Mouse (Mus musculus) lung, adult 2 months (tissue): ENCODE measurements around the gene Rnasek. TPM values are rescaled to one million over a fixed set of nuclear protein-coding genes. Genes with fewer than 3 reads are reported as not detected.

Experiments
- DNase-seq: peaks from one replicate; pipeline ENCODE4 v3.0.0; 2022
- H3K4me1 ChIP-seq: fragments of 200-500 bp; 2 replicates; pipeline ENCODE4 v1.6.1; 2011; ENCODE audit warnings: low read length; ENCODE audit not compliant: control insufficient read depth, insufficient read depth
- H3K4me3 ChIP-seq: fragments of 200-500 bp; replicated peaks from 2 replicates; pipeline ENCODE3; 2011; ENCODE audit warnings: low read depth, mild to moderate bottlenecking, control low read depth, low read length; ENCODE audit errors: extremely low read depth
- CTCF ChIP-seq: fragments of 200-500 bp; IDR thresholded peaks from 2 replicates; pipeline ENCODE4 v1.5.1; 2011; ENCODE audit warnings: mild to moderate bottlenecking, low read length, control low read depth; ENCODE audit not compliant: insufficient read depth
- POLR2A ChIP-seq: fragments of 200-500 bp; IDR thresholded peaks from 2 replicates; pipeline ENCODE4 v1.6.1; 2011; ENCODE audit warnings: low read depth, mild to moderate bottlenecking, control low read depth, low read length, borderline replicate concordance; ENCODE audit errors: extremely low read depth
- WGBS: fragments of 180-500 bp; shearing (Covaris S2); methylation state at CpG from one replicate; pipeline ENCODE4 v1.1.7; 2018; 5-methylcytosine and 5-hydroxymethylcytosine counted together
- polyA plus RNA-seq: library from polyadenylated mRNA; depleted of rRNA; stranded (reverse); fragments of >200 nt; gene quantifications from 2 replicates; pipeline ENCODE4 v1.2.3, GENCODE M21; 2012

Rnasek gene
- polyA plus RNA-seq, 1 experiment = 143 TPM

GRCm38 (mm10) chr11:70228828-70229227, 10.8 kb downstream of the Rnasek start:
- TF ChIP-seq CTCF (no peak), POLR2A (peak; percentile 63; the same call in 1 of the 2 replicates)
- peak; percentile 83 for DNase-seq
- Histone ChIP-seq H3K4me1 (peaks cover 5% of the 10 kb centered on the region), H3K4me3 (peak overlapping the region; percentile 63)
- WGBS = 1% methylated on average over 19 of the region's 19 CpGs

DNA sequence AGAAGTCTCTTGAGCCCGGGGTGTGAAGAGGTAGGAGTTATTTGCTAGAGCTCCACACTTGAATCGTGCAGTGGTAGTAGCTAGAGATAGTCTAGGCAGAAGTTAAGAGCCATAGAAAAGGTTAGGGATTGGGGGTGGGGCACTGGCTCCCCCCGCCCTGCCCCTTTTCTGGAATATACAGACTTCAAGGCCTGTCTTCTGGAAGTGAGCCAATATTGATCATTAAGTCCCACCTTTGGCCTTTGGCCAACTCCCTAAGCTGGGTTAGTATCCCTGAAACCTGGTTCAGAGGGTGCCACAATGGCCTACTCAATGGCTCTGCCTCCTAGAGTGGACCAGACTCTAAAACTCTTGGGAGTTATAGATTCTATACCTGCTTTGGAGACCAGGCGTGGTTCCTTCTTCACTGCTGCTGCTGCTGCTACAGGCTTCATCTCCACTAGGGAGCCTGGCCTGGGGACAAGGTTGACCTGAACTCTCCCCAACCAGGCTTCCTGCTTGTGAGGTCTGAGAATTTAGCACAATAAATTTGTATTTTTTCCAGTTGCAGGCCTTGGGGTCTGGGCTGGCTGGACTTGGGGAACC, 11.9 kb downstream of the Rnasek start:
- DNase-seq = no peak
- WGBS = 50% methylated on average over 4 of the region's 4 CpGs
- TF ChIP-seq CTCF (no peak), POLR2A (no peak)
- Histone ChIP-seq H3K4me1 (peaks cover 8% of the 10 kb centered on the region), H3K4me3 (no peak overlapping the region)

GRCm38 (mm10) chr11:70227126-70227525, 12.5 kb downstream of the Rnasek start:
- TF ChIP-seq CTCF (no peak), POLR2A (no peak)
- Histone ChIP-seq H3K4me1 (peaks cover 8% of the 10 kb centered on the region), H3K4me3 (no peak overlapping the region)
- no peak for DNase-seq
- WGBS = 19% methylated on average over 5 of the region's 5 CpGs

- TF ChIP-seq POLR2A (no peak), CTCF (no peak)
- Histone ChIP-seq H3K4me1 (peaks cover 8% of the 10 kb centered on the region), H3K4me3 (peak overlapping the region; percentile 3)
- WGBS = 22% methylated on average over 18 of the region's 18 CpGs
- peak; percentile 56 for DNase-seq
These were observed 13.1 kb downstream of the Rnasek start for GRCm38 (mm10) chr11:70226602-70226890.

GRCm38 (mm10) chr11:70225798-70226601, 13.6 kb downstream of the Rnasek start:
- Histone ChIP-seq H3K4me1 (peaks cover 8% of the 10 kb centered on the region), H3K4me3 (peak overlapping the region; percentile 3)
- TF ChIP-seq POLR2A = no peak
- no peak for TF ChIP-seq CTCF
- DNase-seq = no peak
- WGBS = 38% methylated on average over 27 of the region's 27 CpGs

DNA sequence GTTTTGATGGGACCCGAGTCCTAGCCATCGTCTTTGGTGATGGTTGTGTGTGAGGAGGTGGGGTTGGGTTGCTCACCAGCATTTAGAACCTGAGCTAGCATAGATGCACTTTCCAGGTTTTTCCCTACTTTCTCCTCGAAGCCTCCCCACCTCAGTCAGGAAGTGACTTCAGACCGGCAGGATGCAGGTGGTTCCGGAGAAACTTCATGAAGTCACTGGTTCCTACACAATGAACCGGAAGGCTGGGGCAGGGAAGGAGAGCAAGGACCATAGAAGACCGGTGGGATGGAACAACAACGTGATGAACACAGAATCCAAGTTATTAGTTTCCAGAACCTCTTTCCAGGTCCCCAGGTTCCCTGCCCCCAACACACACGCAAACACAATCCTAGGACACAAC, 15.9 kb downstream of the Rnasek start:
- WGBS = 46% methylated on average over 9 of the region's 9 CpGs
- Histone ChIP-seq H3K4me3 (no peak overlapping the region), H3K4me1 (peaks cover 12% of the 10 kb centered on the region)
- DNase-seq = no peak
- TF ChIP-seq POLR2A = no peak
- TF ChIP-seq CTCF = no peak

GRCm38 (mm10) chr11:70221603-70222500, 17.8 kb downstream of the Rnasek start:
- no peak for DNase-seq
- WGBS = 11% methylated on average over 14 of the region's 14 CpGs
- peak overlapping the region; percentile 77 for H3K4me3 ChIP-seq
- TF ChIP-seq CTCF (no peak), POLR2A (no peak)
- H3K4me1 ChIP-seq = peaks cover 12% of the 10 kb centered on the region

DNA sequence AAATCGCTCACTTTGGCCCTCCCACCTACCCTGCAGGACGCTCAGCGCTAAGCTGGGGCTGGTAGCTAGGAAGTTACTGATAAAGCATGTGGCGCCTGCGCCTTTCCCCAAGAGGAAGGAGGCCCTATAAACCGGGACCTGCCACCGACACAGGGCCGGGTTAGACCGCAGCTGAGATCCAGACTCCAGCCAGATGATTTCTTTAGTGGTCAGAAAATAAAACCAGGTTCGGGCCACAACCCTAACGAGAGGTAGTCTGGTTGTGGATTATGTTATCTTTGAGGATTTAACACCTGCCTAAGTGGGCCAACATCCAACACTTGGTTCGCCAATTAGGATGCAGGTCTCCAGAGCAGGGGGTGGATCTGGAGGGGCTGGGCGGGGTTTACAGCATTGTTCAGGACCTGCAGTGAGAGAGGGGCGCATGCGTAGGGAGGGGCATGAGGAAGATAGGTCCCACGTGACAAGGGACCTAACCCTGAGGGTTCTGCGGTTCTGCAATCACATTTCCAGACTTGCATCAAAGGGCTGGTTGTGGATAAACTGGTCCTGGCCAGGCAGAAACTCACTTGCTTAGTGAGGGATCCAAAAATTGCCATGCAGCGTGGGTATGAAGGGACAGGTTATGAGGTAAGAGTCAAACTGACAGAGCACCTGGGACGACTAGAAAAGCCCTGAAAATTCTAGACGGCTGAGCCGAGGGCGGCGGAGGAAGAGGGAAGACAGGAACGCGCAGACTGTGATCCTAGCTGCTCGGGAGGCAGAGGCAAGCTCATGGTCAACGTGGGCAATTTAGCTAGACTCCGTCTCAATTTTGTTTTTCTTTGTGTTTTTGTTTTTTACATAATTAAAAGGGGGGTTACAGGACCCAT, 18.7 kb downstream of the Rnasek start, which contains the start of gene Slc16a13:
Gene Slc16a13 (minus strand): TSS at position 334 of the 872 bp plus-strand sequence.
- H3K4me1 ChIP-seq = peaks cover 9% of the 10 kb centered on the region
- peak within 1 kb of the TSS; percentile 77 for H3K4me3 ChIP-seq
- TF ChIP-seq POLR2A = peak; percentile 98
- TF ChIP-seq CTCF = no peak
- under 1% methylated on average over 28 of the region's 28 CpGs for WGBS
- DNase-seq = peak; percentile 86

DNA sequence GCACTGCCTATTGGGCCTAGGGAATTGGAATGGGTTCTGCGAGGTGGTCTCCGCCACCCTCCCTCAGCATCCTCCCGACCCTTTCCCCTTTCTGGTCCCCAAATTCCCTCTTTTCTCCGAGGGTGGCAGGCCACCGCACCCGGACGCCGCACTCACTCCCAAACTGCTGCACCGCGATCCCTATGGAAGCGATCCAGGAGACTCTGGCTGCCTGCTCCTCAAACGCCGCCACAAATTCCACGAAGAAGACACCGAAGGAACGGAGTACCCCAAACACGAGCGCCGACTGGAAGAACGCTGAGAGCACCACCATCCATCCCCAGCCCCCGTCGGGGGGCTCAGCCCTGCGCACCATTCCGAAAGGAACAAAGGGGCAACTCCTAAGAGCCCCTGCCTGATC, 19.3 kb downstream of the Rnasek start:
- no peak for TF ChIP-seq CTCF
- TF ChIP-seq POLR2A = no peak
- 4% methylated on average over 24 of the region's 24 CpGs for WGBS
- Histone ChIP-seq H3K4me1 (peaks cover 7% of the 10 kb centered on the region), H3K4me3 (peak overlapping the region; percentile 77)
- DNase-seq = no peak
